Mouse (Mus musculus) kidney, adult 8-10 months (tissue): ENCODE data around the gene Hist1h4a.
"Not testable (repeated sequence)": the region's sequence is repeated elsewhere in the genome, so short reads cannot be mapped to it uniquely, and the experiment has no call there.

ENCODE experiments used
- DNase-seq, 2 experiments: peaks; one replicate each; pipeline ENCODE4 v3.0.0; 2022

Gene Hist1h4a

DNA sequence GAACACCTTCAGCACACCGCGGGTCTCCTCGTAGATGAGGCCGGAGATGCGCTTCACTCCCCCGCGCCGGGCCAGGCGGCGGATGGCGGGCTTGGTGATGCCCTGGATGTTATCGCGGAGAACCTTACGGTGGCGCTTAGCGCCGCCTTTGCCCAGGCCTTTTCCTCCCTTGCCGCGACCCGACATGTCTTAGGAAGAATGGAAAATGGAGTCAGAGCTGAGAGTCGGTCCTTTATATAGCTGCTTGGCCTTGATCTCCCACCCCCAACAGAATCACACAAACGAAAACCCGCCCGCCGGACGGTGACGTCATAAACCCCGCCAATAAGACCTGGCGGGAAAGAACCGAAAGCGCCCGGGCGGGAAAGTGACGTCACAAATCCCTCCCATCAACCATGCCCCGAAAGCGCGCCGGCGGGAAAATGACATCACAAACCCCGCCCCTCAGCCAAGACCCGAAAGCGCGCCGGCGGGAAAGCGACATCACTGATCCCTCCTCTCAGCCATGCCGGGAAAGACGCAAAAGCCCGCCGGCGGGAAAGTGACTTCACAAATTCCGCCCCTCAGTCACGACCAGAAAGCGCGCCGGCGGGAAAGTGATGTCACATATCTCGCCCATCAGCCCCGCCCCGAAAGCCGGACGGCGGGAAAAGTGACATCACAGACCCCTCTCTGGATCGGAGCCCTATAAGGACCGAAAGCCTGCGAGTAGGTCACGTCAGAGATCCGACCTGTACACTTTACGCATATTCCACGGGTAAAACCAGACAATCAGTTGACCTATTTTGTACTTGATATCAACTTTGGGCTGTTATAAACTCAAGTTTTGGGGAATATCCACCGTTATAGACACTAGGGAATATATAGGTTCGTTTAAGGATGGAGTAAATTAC, at the start of gene Hist1h4a:
Gene Hist1h4a, minus strand, starts transcription at position 259 of the 893 bp plus-strand sequence.
- peak; percentile 93 to 95 for DNase-seq

GRCm38 (mm10) chr13:23806422-23807052, 45.5 kb upstream of the Hist1h4a start, which contains the start of gene Slc17a2:
Gene Slc17a2 (plus strand): TSS chr13:23806993.
- DNase-seq = peak; percentile 6 to 55

DNA sequence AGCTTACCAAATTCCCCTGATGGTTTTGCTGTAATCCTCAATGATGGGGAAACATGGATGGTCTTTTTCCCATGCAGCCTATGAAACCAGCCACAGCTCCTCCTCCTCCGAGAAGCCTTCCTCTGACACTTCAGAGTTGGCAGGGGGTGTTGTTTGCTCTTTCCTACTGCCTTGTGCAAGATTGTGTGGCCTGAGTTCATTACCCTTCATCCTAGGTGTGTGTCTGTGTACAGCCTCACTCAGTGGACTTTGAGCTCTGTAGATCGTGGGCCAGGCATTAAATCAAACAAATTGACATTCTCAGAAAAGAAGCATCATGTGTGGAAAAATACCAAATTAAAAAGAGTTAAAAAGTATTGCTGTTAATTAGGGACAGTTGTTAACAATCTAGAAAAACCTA, 43.5 kb upstream of the Hist1h4a start:
- DNase-seq = no peak

DNA sequence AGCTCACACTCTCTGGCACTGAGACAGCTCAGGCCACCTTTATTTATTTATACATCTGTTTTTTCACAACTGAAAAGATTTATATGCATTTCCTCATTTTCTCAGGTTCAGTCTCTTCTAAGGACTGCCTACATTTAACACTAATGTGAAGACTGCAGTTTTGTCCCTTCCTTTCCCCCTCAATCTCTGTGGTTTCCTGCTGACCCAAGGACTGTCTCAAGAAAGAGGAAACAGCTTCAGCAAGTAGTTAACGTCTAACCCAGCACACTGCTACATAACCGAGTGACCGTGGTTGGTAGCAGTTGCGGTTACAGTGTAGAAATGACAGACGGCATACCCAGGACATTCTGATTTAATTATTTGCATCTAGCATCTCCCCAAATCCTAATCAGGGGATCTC, 38.4 kb upstream of the Hist1h4a start:
- no peak for DNase-seq

DNA sequence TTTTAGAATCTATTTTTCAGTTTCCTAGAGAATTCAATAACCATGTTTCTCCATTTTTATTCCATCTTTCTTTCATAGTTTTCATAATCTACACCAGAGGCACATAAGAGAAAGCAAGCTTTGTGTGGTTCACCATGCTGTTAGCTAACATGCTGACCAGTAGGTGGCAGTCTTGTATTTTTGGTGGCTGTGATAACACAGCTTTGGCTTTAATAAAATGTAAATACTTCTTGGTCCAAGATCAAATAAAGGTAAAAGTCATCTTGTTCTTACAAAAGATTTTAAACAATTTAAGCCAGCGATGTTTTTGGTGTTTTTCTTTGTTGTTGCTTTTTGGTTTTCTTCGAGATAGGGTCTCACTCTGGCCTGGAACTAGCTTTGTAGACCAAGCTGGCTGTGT, 31.5 kb upstream of the Hist1h4a start:
- DNase-seq = peak; percentile 20 to 25

- DNase-seq = no peak
Observed at GRCm38 (mm10) chr13:23779025-23779424, 18.0 kb upstream of the Hist1h4a start.

- no peak for DNase-seq
Observed at GRCm38 (mm10) chr13:23778339-23778738, 17.3 kb upstream of the Hist1h4a start.

DNA sequence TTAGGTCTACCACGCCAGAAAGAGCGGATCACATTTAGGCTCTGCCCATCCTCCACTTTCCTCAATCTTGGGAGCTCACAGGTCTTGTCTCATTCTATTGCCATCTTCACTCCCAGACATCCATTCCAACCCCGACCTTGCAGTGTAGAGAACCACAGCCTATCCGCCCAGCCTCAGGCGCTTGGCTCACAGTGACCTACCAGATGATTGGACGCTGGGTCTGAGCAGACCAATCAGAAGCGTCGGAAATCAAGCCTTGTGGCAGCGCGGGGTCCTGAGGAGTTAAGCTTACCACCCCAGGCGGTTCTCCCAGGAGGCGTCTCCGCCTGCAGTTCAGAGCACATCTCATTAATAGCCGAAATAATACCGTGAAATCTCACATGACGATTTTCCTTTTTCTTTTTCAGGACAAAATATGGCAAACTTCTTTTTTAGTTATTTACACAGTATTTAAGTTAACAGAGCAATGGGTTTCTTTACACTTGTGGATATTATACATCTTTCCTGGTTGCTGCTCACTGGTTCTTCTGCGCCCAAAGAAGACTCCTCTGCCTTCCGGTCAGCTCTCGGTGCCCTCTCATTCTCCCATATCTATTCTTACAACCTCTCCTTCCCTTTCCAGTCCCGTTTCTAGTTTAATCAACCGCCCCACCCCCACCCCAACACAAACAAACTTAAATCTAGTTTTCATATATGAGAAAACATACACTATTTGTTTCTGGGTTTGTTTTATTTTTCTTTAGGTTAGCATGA, 11.7 kb upstream of the Hist1h4a start:
- no peak for DNase-seq

DNA sequence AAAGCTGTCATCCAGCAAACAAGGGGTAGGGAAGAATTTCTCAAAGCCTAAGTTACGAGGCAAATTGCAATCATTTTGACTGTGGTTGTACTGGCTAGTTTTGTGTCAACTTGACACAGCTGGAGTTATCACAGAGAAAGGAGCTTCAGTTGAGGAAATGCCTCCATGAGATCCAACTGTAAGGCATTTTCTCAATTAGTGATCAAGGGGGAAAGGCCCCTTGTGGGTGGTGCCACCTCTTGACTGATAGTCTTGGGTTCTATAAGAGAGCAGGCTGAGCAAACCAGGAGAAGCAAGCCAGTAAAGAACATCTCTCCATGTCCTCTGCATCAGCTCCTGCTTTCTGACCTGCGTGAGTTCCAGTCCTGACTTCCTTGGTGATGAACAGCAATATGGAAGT, 8.6 kb upstream of the Hist1h4a start, which contains the start of gene Trim38:
Gene Trim38, plus strand, starts transcription at position 301 of the 400 bp plus-strand sequence.
- not testable (repeated sequence) for DNase-seq

DNA sequence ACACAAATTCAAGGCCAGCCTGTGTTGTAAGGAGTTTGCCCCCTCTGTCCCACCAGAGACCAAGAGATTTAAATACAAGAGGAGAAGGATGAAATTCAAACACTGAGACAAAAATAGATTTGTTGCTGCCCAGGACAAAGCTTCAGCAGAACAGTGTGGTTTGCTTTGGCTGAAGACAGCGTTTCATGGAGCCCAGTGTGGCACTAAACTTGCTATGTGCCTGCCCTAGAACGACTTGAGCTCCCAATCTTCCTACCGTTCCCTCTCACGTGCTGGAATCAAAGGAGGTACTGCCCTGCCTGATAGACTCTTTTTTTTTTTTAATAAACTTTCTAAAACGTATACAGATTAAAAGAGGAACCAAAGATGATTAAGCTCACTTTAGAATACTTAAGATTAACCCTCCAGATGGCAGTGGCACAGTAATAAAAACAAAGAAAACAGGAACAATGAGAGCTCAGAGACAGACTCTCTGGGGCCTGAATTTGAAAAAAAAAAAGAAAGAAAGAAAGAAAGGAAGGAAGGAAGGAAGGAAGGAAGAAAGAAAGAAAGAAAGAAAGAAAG, 7.9 kb upstream of the Hist1h4a start:
- no peak for DNase-seq

DNA sequence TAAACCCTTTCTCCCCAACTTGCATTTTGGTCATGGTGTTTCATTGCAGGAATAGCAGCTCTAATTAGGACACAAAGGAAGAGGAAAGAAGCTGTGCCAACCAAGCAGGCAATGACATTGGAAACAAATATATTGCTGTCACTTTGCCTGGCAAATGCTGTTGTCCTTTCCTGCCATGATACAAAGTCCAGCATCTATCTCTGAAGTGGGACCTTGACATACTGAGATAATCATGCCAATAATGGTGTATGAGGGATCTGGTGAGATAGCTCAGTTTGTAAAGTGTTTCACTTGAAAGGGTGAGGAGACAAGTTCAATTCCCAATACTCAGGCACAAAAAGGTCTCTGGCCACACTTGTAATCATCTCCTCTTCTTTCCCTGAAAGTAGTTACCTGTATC, 5.7 kb upstream of the Hist1h4a start:
- DNase-seq = no peak

DNA sequence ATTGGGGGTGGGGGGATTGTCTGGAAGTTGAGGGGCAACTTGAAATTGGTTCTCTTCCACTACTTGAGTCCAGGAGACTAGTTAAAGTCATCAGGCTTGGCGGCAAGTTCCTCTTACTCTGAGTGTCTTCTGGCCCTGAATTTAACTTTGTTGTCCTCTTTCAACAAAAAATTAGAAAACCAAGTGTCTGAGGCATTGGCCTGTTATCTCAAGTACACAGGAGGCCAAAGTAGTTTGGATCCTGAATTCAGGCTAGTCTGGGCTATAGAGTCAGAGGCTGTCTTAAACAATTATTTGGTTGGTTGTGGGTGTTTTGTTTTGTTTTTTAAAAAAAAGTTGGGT, 4.1 kb upstream of the Hist1h4a start:
- no peak for DNase-seq

- no peak for DNase-seq
Observed at GRCm38 (mm10) chr13:23764324-23765171, 3.5 kb upstream of the Hist1h4a start.

DNA sequence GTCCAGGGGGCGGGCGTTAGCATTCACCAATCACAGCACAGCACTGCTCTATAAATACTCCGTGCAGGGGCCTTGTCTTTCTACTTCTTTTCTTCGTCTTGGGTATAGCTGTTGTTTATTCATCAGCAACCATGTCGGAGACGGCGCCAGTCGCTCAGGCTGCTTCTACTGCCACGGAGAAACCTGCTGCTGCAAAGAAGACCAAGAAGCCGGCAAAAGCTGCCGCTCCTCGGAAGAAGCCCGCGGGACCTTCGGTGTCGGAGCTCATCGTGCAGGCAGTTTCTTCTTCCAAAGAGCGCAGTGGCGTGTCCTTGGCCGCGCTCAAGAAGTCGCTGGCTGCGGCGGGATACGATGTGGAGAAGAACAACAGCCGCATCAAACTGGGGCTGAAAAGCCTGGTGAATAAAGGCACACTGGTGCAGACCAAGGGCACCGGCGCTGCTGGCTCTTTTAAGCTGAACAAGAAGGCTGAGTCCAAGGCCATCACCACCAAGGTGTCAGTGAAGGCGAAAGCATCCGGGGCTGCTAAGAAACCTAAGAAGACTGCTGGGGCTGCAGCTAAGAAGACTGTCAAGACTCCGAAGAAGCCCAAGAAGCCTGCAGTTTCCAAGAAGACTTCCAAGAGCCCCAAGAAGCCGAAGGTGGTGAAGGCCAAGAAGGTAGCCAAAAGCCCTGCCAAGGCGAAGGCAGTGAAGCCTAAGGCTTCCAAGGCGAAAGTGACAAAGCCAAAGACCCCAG, 2.7 kb upstream of the Hist1h4a start, which contains the start of gene Hist1h1a:
Gene Hist1h1a, plus strand, starts transcription at position 81 of the 738 bp plus-strand sequence.
- peak; percentile 78 to 83 for DNase-seq

DNA sequence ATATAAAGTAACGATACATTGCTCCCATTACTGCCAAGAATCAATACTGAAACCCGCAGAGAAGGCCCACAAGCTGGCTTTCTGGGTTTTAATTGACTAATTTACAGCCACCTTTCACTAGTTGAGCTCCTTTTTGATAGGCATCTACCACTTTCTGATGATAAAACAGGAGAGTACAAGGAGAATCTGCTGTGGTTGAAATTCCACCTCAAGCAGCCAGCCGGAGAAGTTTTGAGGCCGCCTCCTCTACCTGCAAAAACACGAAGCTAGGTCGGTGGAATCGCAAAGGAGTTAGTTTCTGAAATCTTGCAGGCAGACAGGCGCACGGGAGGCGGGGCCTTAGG, 2.2 kb upstream of the Hist1h4a start:
- no peak for DNase-seq

GRCm38 (mm10) chr13:23761871-23762821, 1.1 kb upstream of the Hist1h4a start, which contains the start of gene Hist1h3a:
Gene Hist1h3a (minus strand): TSS chr13:23762386.
- peak; percentile 45 to 72 for DNase-seq

GRCm38 (mm10) chr13:23760240-23760971, 624 bp downstream of the Hist1h4a start:
- DNase-seq = no peak

DNA sequence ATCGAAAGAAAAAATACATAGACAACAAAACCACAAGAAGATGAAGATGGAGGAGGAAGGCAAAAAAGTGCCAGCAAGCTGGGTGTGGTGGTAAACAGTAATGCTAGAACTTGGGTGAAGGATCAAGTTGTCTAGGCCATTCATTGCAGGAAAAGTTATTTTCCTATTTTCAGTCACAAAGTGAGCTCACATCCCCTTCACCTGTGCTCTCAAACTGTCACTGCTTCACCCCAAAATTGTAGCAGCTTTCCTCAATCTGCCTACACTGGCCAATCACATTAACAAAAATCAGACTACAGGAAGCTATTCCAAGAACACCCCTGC, 1.2 kb downstream of the Hist1h4a start:
- no peak for DNase-seq

DNA sequence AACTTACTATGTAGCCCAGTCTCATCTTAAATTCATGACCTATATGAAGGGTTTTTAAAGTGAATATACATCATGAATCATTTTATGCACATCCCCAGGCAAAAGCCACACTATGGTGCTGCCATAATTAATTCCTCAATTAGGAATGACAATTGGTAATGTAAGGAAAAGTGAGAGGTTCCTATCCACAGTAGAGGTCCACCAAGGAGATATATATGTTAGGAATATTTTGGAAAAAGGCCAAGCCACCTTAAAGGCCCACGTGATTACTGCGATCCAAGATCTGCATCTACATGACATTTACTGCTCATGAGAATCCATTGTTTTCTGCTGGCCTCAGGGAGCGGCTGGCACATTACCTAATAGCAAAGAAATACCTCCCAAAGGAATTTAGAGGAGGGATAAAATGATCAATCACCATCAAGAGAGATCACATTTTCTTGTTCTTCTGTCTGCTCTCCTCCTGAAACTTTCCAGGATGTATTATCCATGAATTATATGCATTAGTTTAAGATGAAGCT, 1.7 kb downstream of the Hist1h4a start:
- DNase-seq = no peak
